Mouse (Mus musculus): ENCODE measurements around the gene Cbr4. TPM values are rescaled to one million over a fixed set of nuclear protein-coding genes. Genes with fewer than 3 reads are reported as not detected.

Cbr4 gene
- polyA plus RNA-seq, 1 experiment = not detected

- H3K27ac ChIP-seq (ENCODE audit: insufficient read depth, low read depth, low read length) = no peak overlapping the region
Measured at GRCm38 (mm10) chr8:61462221-61462620, 25.3 kb upstream of the Cbr4 start.

GRCm38 (mm10) chr8:61464393-61464792, 23.1 kb upstream of the Cbr4 start:
- 57% methylated on average over 2 of the region's 2 CpGs for WGBS
- TF ChIP-seq POLR2A (IDR thresholded peaks at IDR 0.05; ENCODE audit: insufficient read depth, low read depth, low read length) = no peak
- no peak for TF ChIP-seq CTCF (IDR thresholded peaks at IDR 0.05; ENCODE audit: insufficient read depth, low read depth, low read length)
- Histone ChIP-seq H3K4me1 (ENCODE audit: control insufficient read depth, insufficient read depth, low read length) (no peaks in the 10 kb centered on the region), H3K4me3 (ENCODE audit: insufficient read depth, low read depth, low read length) (no peak overlapping the region), H3K27ac (ENCODE audit: insufficient read depth, low read depth, low read length) (no peak overlapping the region)

More at GRCm38 (mm10) chr8:61462221-61462620, 25.3 kb upstream of the Cbr4 start:
- TF ChIP-seq CTCF (IDR thresholded peaks at IDR 0.05; ENCODE audit: insufficient read depth, low read depth, low read length) (no peak), POLR2A (IDR thresholded peaks at IDR 0.05; ENCODE audit: insufficient read depth, low read depth, low read length) (no peak)
- H3K4me1 ChIP-seq (ENCODE audit: control insufficient read depth, insufficient read depth, low read length) = no peaks in the 10 kb centered on the region
- WGBS = 76% methylated on average over 5 of the region's 5 CpGs
- H3K4me3 ChIP-seq (ENCODE audit: insufficient read depth, low read depth, low read length) = no peak overlapping the region

DNA sequence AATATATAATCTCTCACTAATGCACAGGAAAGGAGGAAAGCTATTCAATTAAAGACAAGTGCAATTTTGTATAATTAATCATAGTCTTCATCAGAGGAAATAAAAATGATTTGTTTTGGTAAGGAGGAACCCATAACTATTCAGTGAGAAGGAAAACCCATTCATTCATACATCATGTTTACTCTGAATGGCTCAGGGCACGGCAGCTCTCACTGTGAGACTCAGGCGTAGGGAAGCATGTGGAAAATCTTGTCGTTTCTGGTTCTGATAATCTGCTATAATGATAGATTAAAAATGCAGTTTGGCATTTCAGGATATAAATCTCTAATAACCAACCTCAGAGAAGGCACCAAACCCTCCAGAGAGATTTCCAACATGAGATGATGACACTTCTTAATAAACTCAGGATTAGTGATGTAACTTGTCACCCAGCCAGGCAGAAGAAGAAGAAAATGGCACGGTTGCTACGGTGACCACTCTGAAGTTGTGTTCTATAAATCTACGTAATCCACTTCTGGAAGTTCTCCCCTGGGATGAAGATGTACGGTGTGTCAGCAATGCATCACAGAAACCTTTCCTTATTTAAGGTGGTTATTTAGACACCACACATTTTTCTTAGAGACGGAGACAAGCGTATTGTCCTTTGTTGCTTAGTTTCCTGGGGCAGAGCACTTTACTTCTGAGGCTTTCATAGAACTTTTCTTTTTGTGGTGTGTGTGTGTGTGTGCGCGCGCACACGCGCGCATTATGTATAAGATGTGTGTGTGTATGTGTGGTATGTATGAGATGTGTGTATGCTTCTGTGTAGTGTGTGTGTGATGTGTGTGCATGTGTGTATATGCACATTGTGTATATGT, 20.6 kb upstream of the Cbr4 start:
- H3K4me3 ChIP-seq (ENCODE audit: insufficient read depth, low read depth, low read length) = no peak overlapping the region
- no peaks in the 10 kb centered on the region for H3K4me1 ChIP-seq (ENCODE audit: control insufficient read depth, insufficient read depth, low read length)
- TF ChIP-seq POLR2A (IDR thresholded peaks at IDR 0.05; ENCODE audit: insufficient read depth, low read depth, low read length) (no peak), CTCF (IDR thresholded peaks at IDR 0.05; ENCODE audit: insufficient read depth, low read depth, low read length) (no peak)
- 76% methylated on average over 15 of the region's 15 CpGs for WGBS
- no peak overlapping the region for H3K27ac ChIP-seq (ENCODE audit: insufficient read depth, low read depth, low read length)

- 97% methylated on average over 3 of the region's 3 CpGs for WGBS
- no peak overlapping the region for H3K27ac ChIP-seq (ENCODE audit: insufficient read depth, low read depth, low read length)
- no peak overlapping the region for H3K4me3 ChIP-seq (ENCODE audit: insufficient read depth, low read depth, low read length)
- H3K4me1 ChIP-seq (ENCODE audit: control insufficient read depth, insufficient read depth, low read length) = no peaks in the 10 kb centered on the region
- TF ChIP-seq POLR2A (IDR thresholded peaks at IDR 0.05; ENCODE audit: insufficient read depth, low read depth, low read length) = no peak
- no peak for TF ChIP-seq CTCF (IDR thresholded peaks at IDR 0.05; ENCODE audit: insufficient read depth, low read depth, low read length)
Measured at GRCm38 (mm10) chr8:61467553-61467815, 20.1 kb upstream of the Cbr4 start.

DNA sequence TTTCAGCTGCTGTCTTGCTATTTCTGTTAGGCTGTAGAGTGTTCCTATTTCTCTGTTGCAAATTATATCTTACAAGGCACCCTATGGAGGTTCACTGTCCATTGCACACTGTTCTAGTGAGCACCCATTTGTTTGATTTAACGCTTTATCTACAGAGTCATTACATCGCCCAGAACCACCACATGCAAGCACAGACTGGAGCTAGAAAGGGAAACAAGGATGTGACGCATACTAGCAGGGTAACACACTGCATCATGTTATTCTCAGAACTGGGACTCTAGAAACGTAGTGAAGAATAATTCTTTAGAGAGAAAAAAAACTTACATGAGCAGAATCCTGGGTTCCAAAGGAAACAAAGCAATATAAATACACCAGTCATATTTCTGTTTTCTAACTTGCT, 17.3 kb upstream of the Cbr4 start:
- no peak for TF ChIP-seq POLR2A (IDR thresholded peaks at IDR 0.05; ENCODE audit: insufficient read depth, low read depth, low read length)
- TF ChIP-seq CTCF (IDR thresholded peaks at IDR 0.05; ENCODE audit: insufficient read depth, low read depth, low read length) = no peak
- 67% methylated on average over 4 of the region's 4 CpGs for WGBS
- Histone ChIP-seq H3K4me1 (ENCODE audit: control insufficient read depth, insufficient read depth, low read length) (no peaks in the 10 kb centered on the region), H3K27ac (ENCODE audit: insufficient read depth, low read depth, low read length) (no peak overlapping the region), H3K4me3 (ENCODE audit: insufficient read depth, low read depth, low read length) (no peak overlapping the region)

- TF ChIP-seq CTCF (IDR thresholded peaks at IDR 0.05; ENCODE audit: insufficient read depth, low read depth, low read length) (no peak), POLR2A (IDR thresholded peaks at IDR 0.05; ENCODE audit: insufficient read depth, low read depth, low read length) (no peak)
- WGBS = 79% methylated on average over 6 of the region's 6 CpGs
- H3K27ac ChIP-seq (ENCODE audit: insufficient read depth, low read depth, low read length) = no peak overlapping the region
- H3K4me3 ChIP-seq (ENCODE audit: insufficient read depth, low read depth, low read length) = no peak overlapping the region
- H3K4me1 ChIP-seq (ENCODE audit: control insufficient read depth, insufficient read depth, low read length) = no peaks in the 10 kb centered on the region; the same call in 1 of the 2 replicates
Measured at GRCm38 (mm10) chr8:61475251-61475673, 12.3 kb upstream of the Cbr4 start.

DNA sequence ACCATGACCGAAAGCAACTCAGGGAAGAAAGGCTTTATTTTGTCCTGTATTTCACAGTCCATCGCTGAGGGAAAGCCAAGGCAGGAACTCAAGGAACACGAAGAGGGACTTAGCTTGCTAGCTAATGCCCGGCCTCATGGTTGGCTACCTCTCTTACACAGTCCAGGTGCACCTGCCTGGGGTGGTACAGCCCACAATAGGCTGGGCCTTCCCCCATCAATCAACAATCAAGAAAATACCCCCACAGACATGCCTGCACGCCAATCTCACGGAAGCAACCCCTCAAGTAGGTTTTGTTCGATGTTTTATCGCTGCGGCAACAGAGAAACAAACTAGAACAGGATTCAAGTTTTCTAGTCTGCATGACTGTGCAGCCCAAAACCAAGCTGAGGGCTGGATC, 11.4 kb upstream of the Cbr4 start:
- no peak for TF ChIP-seq POLR2A (IDR thresholded peaks at IDR 0.05; ENCODE audit: insufficient read depth, low read depth, low read length)
- TF ChIP-seq CTCF (IDR thresholded peaks at IDR 0.05; ENCODE audit: insufficient read depth, low read depth, low read length) = no peak
- Histone ChIP-seq H3K27ac (ENCODE audit: insufficient read depth, low read depth, low read length) (no peak overlapping the region), H3K4me1 (ENCODE audit: control insufficient read depth, insufficient read depth, low read length) (no peaks in the 10 kb centered on the region; the same call in 1 of the 2 replicates), H3K4me3 (ENCODE audit: insufficient read depth, low read depth, low read length) (no peak overlapping the region)
- WGBS = 95% methylated on average over 9 of the region's 9 CpGs

GRCm38 (mm10) chr8:61478150-61478549, 9.4 kb upstream of the Cbr4 start:
- Histone ChIP-seq H3K4me1 (ENCODE audit: control insufficient read depth, insufficient read depth, low read length) (no peaks in the 10 kb centered on the region; the same call in 1 of the 2 replicates), H3K27ac (ENCODE audit: insufficient read depth, low read depth, low read length) (no peak overlapping the region), H3K4me3 (ENCODE audit: insufficient read depth, low read depth, low read length) (no peak overlapping the region)
- TF ChIP-seq POLR2A (IDR thresholded peaks at IDR 0.05; ENCODE audit: insufficient read depth, low read depth, low read length) (no peak), CTCF (IDR thresholded peaks at IDR 0.05; ENCODE audit: insufficient read depth, low read depth, low read length) (no peak)
- 97% methylated on average over 4 of the region's 4 CpGs for WGBS

DNA sequence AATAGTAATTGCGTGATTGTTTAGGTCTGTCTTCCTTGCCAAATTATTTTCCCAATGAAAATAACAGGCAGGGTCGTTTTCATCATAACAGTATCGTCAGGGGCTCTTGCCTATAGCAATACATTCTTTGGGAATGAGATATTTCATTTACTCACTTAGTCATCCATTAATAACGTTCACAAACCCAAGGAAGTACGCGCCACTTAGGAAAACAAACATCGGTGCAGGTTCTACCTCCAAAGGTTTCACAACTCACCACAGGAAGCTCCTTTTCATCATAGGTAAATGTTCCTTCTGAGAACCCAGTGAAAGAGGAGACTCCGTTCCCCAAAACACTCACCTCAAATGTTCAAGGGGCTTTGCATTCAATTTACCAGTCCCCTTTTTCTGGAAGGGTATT, 8.7 kb upstream of the Cbr4 start:
- Histone ChIP-seq H3K4me3 (ENCODE audit: insufficient read depth, low read depth, low read length) (no peak overlapping the region), H3K4me1 (ENCODE audit: control insufficient read depth, insufficient read depth, low read length) (no peaks in the 10 kb centered on the region; the same call in 1 of the 2 replicates), H3K27ac (ENCODE audit: insufficient read depth, low read depth, low read length) (no peak overlapping the region)
- TF ChIP-seq POLR2A (IDR thresholded peaks at IDR 0.05; ENCODE audit: insufficient read depth, low read depth, low read length) (no peak), CTCF (IDR thresholded peaks at IDR 0.05; ENCODE audit: insufficient read depth, low read depth, low read length) (no peak)
- WGBS = 84% methylated on average over 8 of the region's 8 CpGs

Data from olfactory bulb, adult 2 months (tissue).